Mouse (Mus musculus) liver (tissue): ENCODE measurements at regions not wholly inside any gene's neighbourhood (a gene's known extent, or its start where the extent isn't known, plus 50 kb on each side); places are given as distances from the start of the nearest gene placed in this dataset.
A peak's percentile ranks its signal among the peaks of the same experiment; 100 is the strongest.

Experiments
- DNase-seq: peaks from one replicate; pipeline ENCODE4 v3.0.0-alpha.2; 2020; ENCODE audit warnings: mixed read lengths

- no peak for DNase-seq
These were observed 133.8 kb upstream of the Jun start for GRCm38 (mm10) chr4:95185916-95186200.

GRCm38 (mm10) chr4:95188107-95188506 lies 136.1 kb upstream of the Jun start:
- DNase-seq = peak; percentile 18

- DNase-seq = no peak
These were observed 139.8 kb upstream of the Jun start for GRCm38 (mm10) chr4:95191654-95192406.

- DNase-seq = peak; percentile 27
These were observed 140.5 kb upstream of the Jun start for GRCm38 (mm10) chr4:95192562-95192961.

GRCm38 (mm10) chr4:95193028-95193427 lies 141.0 kb upstream of the Jun start:
- peak; percentile 67 for DNase-seq

- no peak for DNase-seq
These were observed 141.5 kb upstream of the Jun start for GRCm38 (mm10) chr4:95193473-95193872.

GRCm38 (mm10) chr4:95194621-95195455 lies 142.8 kb upstream of the Jun start:
- peak; percentile 20 for DNase-seq

- DNase-seq = no peak
These were observed 144.1 kb upstream of the Jun start for GRCm38 (mm10) chr4:95196106-95196505.

GRCm38 (mm10) chr4:95197077-95197711 lies 145.2 kb upstream of the Jun start:
- no peak for DNase-seq

GRCm38 (mm10) chr4:95199394-95199793 lies 147.4 kb upstream of the Jun start:
- no peak for DNase-seq

- no peak for DNase-seq
These were observed 148.1 kb upstream of the Jun start for GRCm38 (mm10) chr4:95200130-95200529.

- DNase-seq = no peak
These were observed 150.5 kb upstream of the Jun start for GRCm38 (mm10) chr4:95202478-95202877.

- DNase-seq = no peak
These were observed 151.6 kb upstream of the Jun start for GRCm38 (mm10) chr4:95203577-95203976.

GRCm38 (mm10) chr4:95205372-95205771 lies 153.3 kb upstream of the Jun start:
- DNase-seq = no peak

- no peak for DNase-seq
These were observed 155.8 kb upstream of the Jun start for GRCm38 (mm10) chr4:95207783-95208182.

- DNase-seq = no peak
These were observed 156.8 kb upstream of the Jun start for GRCm38 (mm10) chr4:95208827-95209226.

- DNase-seq = no peak
These were observed 157.5 kb upstream of the Jun start for GRCm38 (mm10) chr4:95209322-95210119.

- DNase-seq = no peak
These were observed 160.5 kb upstream of the Jun start for GRCm38 (mm10) chr4:95212561-95212960.

GRCm38 (mm10) chr4:95213026-95213425 lies 161.0 kb upstream of the Jun start:
- DNase-seq = no peak

- DNase-seq = no peak
These were observed 162.0 kb upstream of the Jun start for GRCm38 (mm10) chr4:95214026-95214425.

- DNase-seq = peak; percentile 16
These were observed 163.2 kb upstream of the Jun start for GRCm38 (mm10) chr4:95215187-95215586.

- DNase-seq = no peak
These were observed 178.4 kb upstream of the Jun start for GRCm38 (mm10) chr4:95230461-95230860.

- DNase-seq = no peak
These were observed 181.0 kb upstream of the Jun start for GRCm38 (mm10) chr4:95233034-95233433.
